Mouse (Mus musculus) brain, embryonic 14.5 days (tissue): ENCODE results near the gene Aco2. TPM values are rescaled to one million over a fixed set of nuclear protein-coding genes. Genes with fewer than 3 reads are reported as not detected.

ENCODE experiments used
- DNase-seq: peaks from one replicate; pipeline ENCODE4 v3.0.0-alpha.2; 2011; ENCODE audit warnings: low read depth
- CTCF ChIP-seq: fragments of 200-500 bp; IDR thresholded peaks from 2 replicates; pipeline ENCODE4 v1.5.1; 2012; ENCODE audit warnings: inconsistent platforms, mild to moderate bottlenecking, moderate library complexity, borderline replicate concordance; ENCODE audit not compliant: insufficient read depth, insufficient read length; ENCODE audit errors: extremely low read depth
- POLR2A ChIP-seq: fragments of 200-500 bp; IDR thresholded peaks from 2 replicates; pipeline ENCODE4 v1.6.1; 2012; ENCODE audit warnings: mild to moderate bottlenecking, inconsistent platforms, borderline replicate concordance; ENCODE audit not compliant: poor library complexity, insufficient read depth, insufficient read length, severe bottlenecking; ENCODE audit errors: extremely low read depth
- polyA plus RNA-seq: library from polyadenylated mRNA; depleted of rRNA; stranded (reverse); fragments of >200 nt; gene quantifications from 2 replicates; pipeline ENCODE4 v1.2.3, GENCODE M21; 2012; rRNA removed

The Aco2 gene
- polyA plus RNA-seq, 1 experiment = 283 TPM

- DNase-seq = no peak
- TF ChIP-seq POLR2A (no peak), CTCF (no peak)
Measured at GRCm38 (mm10) chr15:81961078-81961451, 89.0 kb downstream of the Aco2 start.

GRCm38 (mm10) chr15:81964262-81964661 lies 92.2 kb downstream of the Aco2 start:
- DNase-seq = no peak
- TF ChIP-seq POLR2A = no peak
- no peak for TF ChIP-seq CTCF

Other genes with a start within 250 kb of the Aco2 start
- gene L3mbtl2, start 208.4 kb upstream of the Aco2 start, polyA plus RNA-seq = 24.8 and 25.7 TPM in 2 replicates
- 14.8 and 14.9 TPM in 2 replicates for gene Chadl, start 175.0 kb upstream of the Aco2 start, polyA plus RNA-seq
- gene Zc3h7b, start 127.3 kb upstream of the Aco2 start, polyA plus RNA-seq = 80.6 and 102 TPM in 2 replicates
- 98.8 and 131 TPM in 2 replicates for gene Rangap1, start 126.8 kb upstream of the Aco2 start, polyA plus RNA-seq
- 35.5 and 38.0 TPM in 2 replicates for gene Tef, start 69.9 kb upstream of the Aco2 start, polyA plus RNA-seq
- 15.4 and 15.7 TPM in 2 replicates for gene Tob2, start 13.5 kb upstream of the Aco2 start, polyA plus RNA-seq
- gene Phf5a, start 398 bp upstream of the Aco2 start, polyA plus RNA-seq = 85.1 and 103 TPM in 2 replicates
- gene Polr3h, start 53.9 kb downstream of the Aco2 start, polyA plus RNA-seq = 30.8 and 34.4 TPM in 2 replicates
- gene Csdc2, start 64.5 kb downstream of the Aco2 start, polyA plus RNA-seq = 89.4 and 128 TPM in 2 replicates
- gene Pmm1, start 88.6 kb downstream of the Aco2 start, polyA plus RNA-seq = 75.6 and 78.9 TPM in 2 replicates
- gene 1700029P11Rik, start 108.2 kb downstream of the Aco2 start, polyA plus RNA-seq = not detected in 2 replicates
- 22.5 and 27.6 TPM in 2 replicates for gene Xrcc6, start 115.5 kb downstream of the Aco2 start, polyA plus RNA-seq
- 44.4 and 50.1 TPM in 2 replicates for gene Desi1, start 161.6 kb downstream of the Aco2 start, polyA plus RNA-seq
- 143 and 191 TPM in 2 replicates for gene Snu13, start 175.3 kb downstream of the Aco2 start, polyA plus RNA-seq
- gene 4930407I10Rik, start 186.8 kb downstream of the Aco2 start, polyA plus RNA-seq = 0.01 TPM in 1 of 2 replicates, not detected in the other
- gene Mei1, start 197.7 kb downstream of the Aco2 start, polyA plus RNA-seq = 0.07 and 0.10 TPM in 2 replicates